ENCODE assay signal across 1 mouse cellular context in the genomic region with DNA sequence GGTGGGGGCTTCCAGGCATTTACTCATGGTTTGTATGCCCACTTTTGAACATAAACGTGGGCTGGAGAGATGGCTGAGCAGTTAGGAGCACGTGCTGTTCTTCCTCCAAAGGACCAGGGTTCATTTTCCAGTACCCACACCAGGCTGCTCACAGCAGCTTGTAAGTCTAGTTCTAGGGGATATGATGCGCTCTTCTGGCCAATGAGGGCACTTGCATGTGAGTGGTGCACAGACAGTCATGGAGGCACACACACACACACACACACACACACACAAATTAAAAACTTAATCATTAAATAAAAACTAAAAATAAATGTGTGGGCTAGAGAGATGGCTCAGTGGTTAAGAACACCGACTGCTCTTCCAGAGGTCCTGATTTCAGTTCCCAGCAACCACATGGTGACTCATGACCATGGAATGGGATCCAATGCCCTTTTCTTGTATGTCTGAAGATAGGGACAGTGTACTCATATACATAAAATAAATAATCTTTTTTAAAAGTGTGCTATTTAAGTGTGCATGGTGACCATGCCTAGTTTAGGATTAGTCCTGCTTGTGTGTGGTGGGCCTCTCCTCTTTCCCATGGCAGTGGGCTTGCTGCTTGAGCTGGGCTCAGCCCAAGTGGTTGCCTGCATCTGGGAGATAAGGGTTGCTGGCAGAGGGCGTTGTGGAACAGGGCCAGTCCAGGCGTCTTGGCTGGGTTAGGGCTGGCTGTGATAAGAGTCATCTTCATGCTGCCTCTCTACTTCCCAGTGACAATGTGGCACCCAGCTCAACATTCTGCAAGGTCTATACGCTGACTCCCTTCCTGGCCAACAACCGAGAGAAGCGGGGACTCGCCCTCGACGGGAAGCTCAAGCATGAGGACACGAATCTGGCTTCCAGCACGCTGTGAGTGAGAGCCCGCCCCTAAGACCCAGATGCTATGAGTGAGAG.
TF ChIP-seq lines count a peak whose summit lies in the region.

No protein-coding gene starts in this region.

TF ChIP-seq in MEL, 35 proteins besides CTCF, POLR2A, EP300 and RAD21 (continued from another document):
- TF ChIP-seq KAT2A (conservative IDR thresholded peaks at IDR 0.05; ENCODE audit: low read depth, low read length) (no peak), POLR2AphosphoS5 (IDR thresholded peaks at IDR 0.05; ENCODE audit: borderline replicate concordance, low read depth, low read length) (no peak), TAL1 (IDR thresholded peaks at IDR 0.05; ENCODE audit: low read length) (peak; percentile 99), USF1 (IDR thresholded peaks at IDR 0.05; ENCODE audit: low read depth, low read length) (peak; percentile 9; the same call in 1 of the 2 replicates), ZC3H11A (IDR thresholded peaks at IDR 0.05; ENCODE audit: low read depth, low read length) (no peak), GABPA (IDR thresholded peaks at IDR 0.05; ENCODE audit: low read depth, low read length) (no peak), SIN3A (IDR thresholded peaks at IDR 0.05; ENCODE audit: low read length) (peak; percentile 90), ZMIZ1 (IDR thresholded peaks at IDR 0.05; ENCODE audit: low read depth, low read length) (peak; percentile 62; the same call in 1 of the 2 replicates), MYC (IDR thresholded peaks at IDR 0.05; ENCODE audit: low read depth, low read length) (peak; percentile 87), UBTF (IDR thresholded peaks at IDR 0.05; ENCODE audit: borderline replicate concordance, insufficient read depth, low read depth, low read length) (no peak), MAX (IDR thresholded peaks at IDR 0.05; ENCODE audit: low read length) (peak; percentile 91), MYB (IDR thresholded peaks at IDR 0.05; ENCODE audit: low read depth, low read length) (peak; percentile 65), BHLHE40 (IDR thresholded peaks at IDR 0.05; ENCODE audit: borderline replicate concordance, low read depth, low read length) (peak; percentile 66; the same call in 1 of the 2 replicates), E2F4 (IDR thresholded peaks at IDR 0.05; ENCODE audit: borderline replicate concordance, low read depth, low read length) (no peak), ELF1 (IDR thresholded peaks at IDR 0.05; ENCODE audit: low read depth, low read length) (0 out of 2 replicates have a peak, but pooled peaks have one; percentile 46), GATA1 (IDR thresholded peaks at IDR 0.05; ENCODE audit: low read depth, low read length) (peak; percentile 98), SMC3 (IDR thresholded peaks at IDR 0.05; ENCODE audit: low read depth, low read length) (no peak; the same call in 1 of the 2 replicates), MAZ (IDR thresholded peaks at IDR 0.05; ENCODE audit: low read depth, low read length) (peak; percentile 60), NELFE (IDR thresholded peaks at IDR 0.05; ENCODE audit: low read depth, low read length) (no peak)
TF ChIP-seq in MEL: peak in this region for 21.
